Mouse (Mus musculus) lung, adult 2 months (tissue): ENCODE results near the gene Synj2.

Source experiments
- CTCF ChIP-seq: fragments of 200-500 bp; IDR thresholded peaks from 2 replicates; pipeline ENCODE4 v1.5.1; 2011; ENCODE audit warnings: mild to moderate bottlenecking, low read length, control low read depth; ENCODE audit not compliant: insufficient read depth
- POLR2A ChIP-seq: fragments of 200-500 bp; IDR thresholded peaks from 2 replicates; pipeline ENCODE4 v1.6.1; 2011; ENCODE audit warnings: low read depth, mild to moderate bottlenecking, control low read depth, low read length, borderline replicate concordance; ENCODE audit errors: extremely low read depth

DNA sequence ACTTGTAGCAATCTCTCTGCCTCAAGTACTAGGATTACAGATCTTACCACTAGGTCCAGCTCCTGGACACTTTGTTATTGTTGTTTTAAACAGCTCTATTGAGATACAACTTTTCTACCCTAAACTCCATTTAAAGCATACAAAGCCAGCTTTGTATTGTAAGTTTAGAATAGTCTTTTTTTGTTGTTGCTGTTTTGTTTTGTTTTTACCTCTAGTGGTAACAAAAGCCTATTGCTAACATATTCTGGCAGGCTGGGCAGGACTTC, 57.1 kb downstream of the Synj2 start:
- TF ChIP-seq CTCF (no peak), POLR2A (no peak)
